Comparison of ENCODE assay signal across 25 mouse cellular contexts in genomic region chr5:52278111-52278510, GRCm38 (mm10).
"Had no signal": no experiment of that assay in that cellular context is flagged by ENCODE, and none has a peak within 500 bp of the region (broad histone marks: within the 10 kb centered on the region; RNA-seq: fewer than 3 reads in every experiment).

No protein-coding gene starts in this region.

- ATAC-seq: forebrain, embryonic 13.5 days; forebrain, embryonic 14.5 days; forebrain, embryonic 15.5 days; forebrain, embryonic 16.5 days; forebrain, postnatal 0 days had no signal

- H3K9ac ChIP-seq: embryonic facial prominence, embryonic 12.5 days; embryonic facial prominence, embryonic 13.5 days; embryonic facial prominence, embryonic 15.5 days; forebrain, embryonic 12.5 days; forebrain, embryonic 13.5 days; forebrain, embryonic 15.5 days; forebrain, postnatal 0 days had no signal

- H3K9me3 ChIP-seq: embryonic facial prominence, embryonic 10.5 days; embryonic facial prominence, embryonic 12.5 days; embryonic facial prominence, embryonic 13.5 days; embryonic facial prominence, embryonic 15.5 days; forebrain, embryonic 10.5 days; forebrain, embryonic 12.5 days; forebrain, embryonic 13.5 days; forebrain, embryonic 15.5 days had no signal

- DNase-seq: cerebellum, adult 8-10 months; cerebellum, adult 9-10 months; cerebellum, adult 9-11 months; cerebellum, postnatal 25 days; cerebellum, postnatal 36 days; embryo, embryonic 11 days; forebrain, postnatal 0 days; gastrocnemius, adult 2 months; gastrocnemius, postnatal 10 days; gastrocnemius, postnatal 14 days; gastrocnemius, postnatal 25 days; gastrocnemius, postnatal 36 days; heart, adult 18-20 months; heart, adult 2 months had no signal

- H3K4me1 ChIP-seq: embryonic facial prominence, embryonic 10.5 days; embryonic facial prominence, embryonic 12.5 days; embryonic facial prominence, embryonic 13.5 days; embryonic facial prominence, embryonic 15.5 days; forebrain, embryonic 10.5 days; forebrain, embryonic 12.5 days; forebrain, embryonic 13.5 days; forebrain, embryonic 15.5 days had no signal

- H3K4me3 ChIP-seq: embryonic facial prominence, embryonic 10.5 days; embryonic facial prominence, embryonic 12.5 days; embryonic facial prominence, embryonic 13.5 days; embryonic facial prominence, embryonic 15.5 days; erythroblast, embryonic 14.5 days; forebrain, embryonic 10.5 days; forebrain, embryonic 12.5 days; forebrain, embryonic 13.5 days; forebrain, embryonic 15.5 days; gastrocnemius, adult 2 months; heart, adult 2 months had no signal

- H3K27ac ChIP-seq: embryonic facial prominence, embryonic 10.5 days; embryonic facial prominence, embryonic 12.5 days; embryonic facial prominence, embryonic 13.5 days; embryonic facial prominence, embryonic 15.5 days; forebrain, embryonic 10.5 days; forebrain, embryonic 12.5 days; forebrain, embryonic 13.5 days; forebrain, embryonic 15.5 days; gastrocnemius, adult 2 months; heart, adult 2 months had no signal

- H3K4me2 ChIP-seq: embryonic facial prominence, embryonic 12.5 days; embryonic facial prominence, embryonic 13.5 days; embryonic facial prominence, embryonic 15.5 days; forebrain, embryonic 12.5 days; forebrain, embryonic 13.5 days; forebrain, embryonic 15.5 days had no signal

- H3K27me3 ChIP-seq: embryonic facial prominence, embryonic 12.5 days; embryonic facial prominence, embryonic 13.5 days; embryonic facial prominence, embryonic 15.5 days; forebrain, embryonic 12.5 days; forebrain, embryonic 13.5 days; forebrain, embryonic 15.5 days had no signal

- H3K36me3 ChIP-seq: embryonic facial prominence, embryonic 10.5 days; embryonic facial prominence, embryonic 12.5 days; embryonic facial prominence, embryonic 13.5 days; embryonic facial prominence, embryonic 15.5 days; forebrain, embryonic 10.5 days; forebrain, embryonic 12.5 days; forebrain, embryonic 15.5 days had no signal
